Mouse (Mus musculus) testis, adult 2 months (tissue): ENCODE results near the gene Gm20388.

Experiments
- CTCF ChIP-seq: fragments of 200-500 bp; IDR thresholded peaks from 2 replicates; pipeline ENCODE4 v1.5.1; 2012; ENCODE audit warnings: low read depth, mild to moderate bottlenecking, inconsistent platforms, low read length, moderate library complexity; ENCODE audit not compliant: control insufficient read depth, insufficient read depth, insufficient replicate concordance
- POLR2A ChIP-seq: fragments of 200-500 bp; IDR thresholded peaks from 2 replicates; pipeline ENCODE4 v1.6.1; 2012; ENCODE audit warnings: low read depth, mild to moderate bottlenecking, inconsistent platforms, low read length, moderate library complexity; ENCODE audit not compliant: control insufficient read depth

DNA sequence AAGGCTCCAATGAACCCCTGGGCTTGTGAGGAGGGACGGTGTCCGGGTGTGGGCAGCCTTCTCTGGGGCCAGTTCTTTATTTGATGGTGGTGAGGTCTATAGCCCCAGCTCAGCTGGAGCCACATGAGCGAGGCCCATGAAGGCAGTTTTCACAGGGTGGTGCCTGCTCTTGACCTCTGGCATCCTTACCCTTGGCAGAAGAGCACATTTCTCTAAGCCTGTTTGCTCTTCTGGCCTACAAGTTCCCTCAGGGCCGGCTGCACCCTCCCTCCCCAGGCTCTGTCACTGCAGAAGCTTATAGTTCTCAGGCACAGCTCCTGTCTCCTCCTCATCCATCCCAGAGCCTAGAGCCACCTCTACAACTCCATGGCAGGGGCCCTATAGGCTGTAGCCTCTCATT, 503.6 kb downstream of the Gm20388 start:
- TF ChIP-seq CTCF, result no peak
- TF ChIP-seq POLR2A, result no peak
